Mouse (Mus musculus) 3134 (cell line): ENCODE results near the gene Siah1b.

Source experiments
- DNase-seq: peaks from one replicate; pipeline ENCODE4 v3.0.0-alpha.2; 2011; ENCODE audit warnings: low spot score; ENCODE audit not compliant: insufficient read length; ENCODE audit errors: extremely low read depth

Siah1b gene

GRCm38 (mm10) chrX:164035401-164035800 lies 40.9 kb downstream of the Siah1b start:
- DNase-seq, result no peak

- no peak for DNase-seq
These were observed 43.8 kb downstream of the Siah1b start for GRCm38 (mm10) chrX:164032526-164032925.

- peak; percentile 98 for DNase-seq
These were observed 48.5 kb downstream of the Siah1b start, which contains the start of gene Car5b for GRCm38 (mm10) chrX:164027607-164028289. TSS of gene Car5b (minus strand) at chrX:164027997.
